Mouse (Mus musculus): Measurements from ENCODE around the gene Slc37a2. TPM values are rescaled to one million over a fixed set of nuclear protein-coding genes. Genes with fewer than 3 reads are reported as not detected.

Gene Slc37a2
- total and polyA plus RNA-seq, 3 experiments: 1.1 to 1.4 TPM; not detected in 1

- TF ChIP-seq POLR2AphosphoS2 (IDR thresholded peaks at IDR 0.05; ENCODE audit: low read length) (no peak), TBP (IDR thresholded peaks at IDR 0.05; ENCODE audit: low read depth, low read length) (peak; percentile 36; the same call in 1 of the 2 replicates), CTCF (IDR thresholded peaks at IDR 0.05 in 2 of 3, conservative IDR thresholded peaks at IDR 0.05 in 1 of 3; ENCODE audit: control insufficient read depth in 1 of 3, insufficient read depth in 1 of 3, low read depth in 2 of 3, low read length in 3 of 3, poor library complexity in 1 of 3, severe bottlenecking in 1 of 3) (no peak), USF1 (IDR thresholded peaks at IDR 0.05; ENCODE audit: low read depth, low read length) (peak; percentile 89), NRF1 (IDR thresholded peaks at IDR 0.05; ENCODE audit: insufficient read depth, low read depth, low read length, poor library complexity, severe bottlenecking) (no peak), EP300 (IDR thresholded peaks at IDR 0.05; ENCODE audit: low read depth in 1 of 2, low read length in 2 of 2) (peak; percentile 67 to 78), ELF1 (IDR thresholded peaks at IDR 0.05; ENCODE audit: low read depth, low read length) (peak; percentile 64; the same call in 1 of the 2 replicates), SIN3A (IDR thresholded peaks at IDR 0.05; ENCODE audit: low read length) (peak; percentile 74), MYB (IDR thresholded peaks at IDR 0.05; ENCODE audit: low read depth, low read length) (no peak), MEF2A (IDR thresholded peaks at IDR 0.05; ENCODE audit: extremely low read depth, insufficient replicate concordance, low read depth, low read length, poor library complexity, severe bottlenecking) (no peak), SMC3 (IDR thresholded peaks at IDR 0.05; ENCODE audit: low read depth, low read length) (no peak), MAZ (IDR thresholded peaks at IDR 0.05; ENCODE audit: low read depth, low read length) (no peak), ZMIZ1 (IDR thresholded peaks at IDR 0.05; ENCODE audit: low read depth, low read length) (no peak), CHD2 (IDR thresholded peaks at IDR 0.05; ENCODE audit: low read length) (peak; percentile 81), HCFC1 (IDR thresholded peaks at IDR 0.05; ENCODE audit: low read depth, low read length) (peak; percentile 56; the same call in 1 of the 2 replicates)
Observed at GRCm38 (mm10) chr9:37247429-37247828, 8.1 kb downstream of the Slc37a2 start (continued).

GRCm38 (mm10) chr9:37245810-37246209, 9.7 kb downstream of the Slc37a2 start:
- TF ChIP-seq MEF2A (IDR thresholded peaks at IDR 0.05; ENCODE audit: extremely low read depth, insufficient replicate concordance, low read depth, low read length, poor library complexity, severe bottlenecking) (no peak), ZKSCAN1 (IDR thresholded peaks at IDR 0.05; ENCODE audit: low read depth, low read length) (no peak), JUND (IDR thresholded peaks at IDR 0.05; ENCODE audit: low read depth, low read length) (no peak), BHLHE40 (IDR thresholded peaks at IDR 0.05; ENCODE audit: borderline replicate concordance, low read depth, low read length) (no peak), POLR2AphosphoS2 (IDR thresholded peaks at IDR 0.05; ENCODE audit: low read length) (no peak), USF2 (IDR thresholded peaks at IDR 0.05; ENCODE audit: borderline replicate concordance in 1 of 2, insufficient read depth in 1 of 2, low read depth in 1 of 2, low read length in 2 of 2) (no peak), KAT2A (conservative IDR thresholded peaks at IDR 0.05; ENCODE audit: low read depth, low read length) (no peak), POLR2A (IDR thresholded peaks at IDR 0.05; ENCODE audit: control insufficient read depth in 1 of 2, insufficient read depth in 1 of 2, low read depth in 1 of 2, low read length in 2 of 2, poor library complexity in 1 of 2) (no peak), ZC3H11A (IDR thresholded peaks at IDR 0.05; ENCODE audit: low read depth, low read length) (no peak), NELFE (IDR thresholded peaks at IDR 0.05; ENCODE audit: low read depth, low read length) (no peak), USF1 (IDR thresholded peaks at IDR 0.05; ENCODE audit: low read depth, low read length) (no peak), ELF1 (IDR thresholded peaks at IDR 0.05; ENCODE audit: low read depth, low read length) (no peak), EP300 (IDR thresholded peaks at IDR 0.05; ENCODE audit: low read depth in 1 of 2, low read length in 2 of 2) (no peak)
- H3K27me3 ChIP-seq (ENCODE audit: control insufficient read depth in 1 of 2, insufficient read depth in 2 of 2, low read length in 2 of 2): no peaks in the 10 kb centered on the region
- H3K4me3 ChIP-seq (ENCODE audit: control insufficient read depth in 1 of 2, insufficient read depth in 1 of 2, low read depth in 2 of 2, low read length in 2 of 2): no peak overlapping the region
- H3K4me1 ChIP-seq (ENCODE audit: control insufficient read depth in 1 of 2, insufficient read depth in 2 of 2, low read length in 2 of 2): peaks cover 18 to 43% of the 10 kb centered on the region in 2 experiments
- peaks cover 0 to 22% of the 10 kb centered on the region in 2 experiments; a peak in 2 of 4 replicates for H3K36me3 ChIP-seq (ENCODE audit: control insufficient read depth in 1 of 2, insufficient read depth in 2 of 2, low read length in 2 of 2)
- H3K27ac ChIP-seq (ENCODE audit: control insufficient read depth, low read depth, low read length): no peak overlapping the region
- DNase-seq (ENCODE audit: low read depth, low spot score): no peak
- H3K9me3 ChIP-seq (replicated peaks; ENCODE audit: insufficient read depth, low read length): no peaks in the 10 kb centered on the region
- no peak overlapping the region for H3K9ac ChIP-seq (ENCODE audit: control insufficient read depth, low read depth, low read length, poor library complexity, severe bottlenecking)
- H3K79me2 ChIP-seq (ENCODE audit: control insufficient read depth, insufficient read depth, low read length, poor library complexity): no peaks in the 10 kb centered on the region
